Mouse (Mus musculus) embryonic facial prominence, embryonic 15.5 days (tissue): ENCODE measurements at regions not wholly inside any gene's neighbourhood (a gene's known extent, or its start where the extent isn't known, plus 50 kb on each side); places are given as distances from the start of the nearest gene placed in this dataset.
"Not testable (repeated sequence)": the region's sequence is repeated elsewhere in the genome, so short reads cannot be mapped to it uniquely, and the experiment has no call there.

Source experiments
- ATAC-seq: fragments of 200-750 bp; cut with Nextera tagmentation; 2 replicates; pipeline ENCODE4 v1.8.0; 2017; ENCODE audit warnings: low read depth, moderate TSS enrichment; ENCODE audit not compliant: insufficient number of reproducible peaks, low FRiP score, low TSS enrichment
- H3K27ac ChIP-seq: fragments of 300-500 bp; sonication (generic); replicated peaks from 2 replicates; pipeline ENCODE4 v1.5.1; 2015; ENCODE audit warnings: mild to moderate bottlenecking, inconsistent platforms
- H3K27me3 ChIP-seq: fragments of 300-500 bp; sonication (generic); 2 replicates; pipeline ENCODE4 v1.6.1; 2015; ENCODE audit warnings: inconsistent platforms
- H3K36me3 ChIP-seq: fragments of 300-500 bp; sonication (generic); 2 replicates; pipeline ENCODE4 v1.6.1; 2015; ENCODE audit warnings: mild to moderate bottlenecking, inconsistent platforms
- H3K4me1 ChIP-seq: fragments of 300-500 bp; sonication (generic); 2 replicates; pipeline ENCODE4 v1.6.1; 2015; ENCODE audit warnings: inconsistent platforms
- H3K4me2 ChIP-seq: fragments of 300-500 bp; sonication (generic); replicated peaks from 2 replicates; pipeline ENCODE4 v1.6.1; 2015; ENCODE audit warnings: mild to moderate bottlenecking, inconsistent platforms
- H3K4me3 ChIP-seq: fragments of 300-500 bp; sonication (generic); replicated peaks from 2 replicates; pipeline ENCODE4 v1.5.1; 2015; ENCODE audit warnings: mild to moderate bottlenecking, inconsistent platforms
- H3K9ac ChIP-seq: fragments of 300-500 bp; sonication (generic); 2 replicates; pipeline ENCODE4 v1.6.1; 2015; ENCODE audit warnings: inconsistent platforms
- H3K9me3 ChIP-seq: fragments of 300-500 bp; sonication (generic); replicated peaks from 2 replicates; pipeline ENCODE4 v1.6.1; 2016; ENCODE audit warnings: inconsistent platforms
- WGBS: fragments of 180-500 bp; shearing (Covaris S2); methylation state at CpG from one replicate; pipeline ENCODE4 v1.1.7; 2015; 5-methylcytosine and 5-hydroxymethylcytosine counted together

DNA sequence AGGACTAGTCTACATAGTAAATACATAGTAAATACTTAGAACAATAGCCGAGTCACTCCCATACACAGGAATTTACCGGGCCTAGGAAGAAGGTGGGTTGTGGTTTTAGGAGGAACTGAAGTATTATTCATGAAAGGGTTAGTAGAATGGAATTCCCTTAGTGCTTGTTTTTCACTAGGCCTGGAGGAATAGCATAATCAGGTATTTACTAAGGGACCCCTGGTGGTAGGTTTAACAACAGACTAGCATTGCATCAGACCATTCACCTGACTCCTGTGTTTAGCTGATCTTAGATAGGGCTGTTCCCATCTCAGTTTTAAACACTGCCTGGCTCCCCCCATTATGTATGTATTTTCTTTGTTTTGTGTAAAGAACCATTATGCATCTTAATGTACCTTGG lies 339.0 kb downstream of the Dync2h1 start:
- H3K4me3 ChIP-seq, H3K9ac ChIP-seq, H3K9me3 ChIP-seq, H3K36me3 ChIP-seq, H3K4me2 ChIP-seq, H3K4me1 ChIP-seq, H3K27ac ChIP-seq, H3K27me3 ChIP-seq, ATAC-seq: not testable (repeated sequence)
- 78% methylated on average over 2 of the region's 2 CpGs for WGBS

GRCm38 (mm10) chr9:6834936-6835335 lies 349.3 kb downstream of the Dync2h1 start:
- H3K9ac ChIP-seq: not testable (repeated sequence)

DNA sequence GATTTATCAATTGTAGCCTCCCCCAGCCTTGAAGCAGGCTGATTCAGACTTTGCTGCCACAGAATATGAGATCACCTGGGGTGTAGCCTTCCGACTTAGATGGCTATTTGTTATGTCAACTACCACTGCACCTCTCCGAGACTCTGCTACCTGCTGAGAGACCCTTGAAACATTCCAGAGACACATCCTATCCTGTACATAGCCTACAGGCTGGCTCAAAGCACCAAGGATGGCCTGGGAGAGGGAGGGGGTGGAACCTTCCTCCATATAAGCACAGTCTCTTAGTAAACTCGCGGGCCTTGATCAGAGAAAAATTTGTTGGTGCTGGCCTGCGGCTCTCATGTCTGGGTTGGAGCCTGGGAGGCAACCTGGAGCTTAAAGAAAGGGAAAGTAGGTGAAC lies 349.8 kb downstream of the Dync2h1 start:
- ATAC-seq: no peak
- Histone ChIP-seq H3K9me3 (no peaks in the 10 kb centered on the region), H3K27me3 (no peaks in the 10 kb centered on the region), H3K9ac (no peak overlapping the region), H3K27ac (no peak overlapping the region), H3K4me3 (no peak overlapping the region), H3K4me1 (no peaks in the 10 kb centered on the region), H3K4me2 (no peak overlapping the region), H3K36me3 (no peaks in the 10 kb centered on the region)
- WGBS: 54% methylated on average over 5 of the region's 5 CpGs

More at GRCm38 (mm10) chr9:6834936-6835335, 349.3 kb downstream of the Dync2h1 start:
- not testable (repeated sequence) for H3K9me3 ChIP-seq, ATAC-seq, H3K36me3 ChIP-seq, H3K4me2 ChIP-seq, H3K4me1 ChIP-seq, H3K27me3 ChIP-seq, H3K4me3 ChIP-seq, H3K27ac ChIP-seq
- WGBS: 69% methylated on average over 5 of the region's 5 CpGs

DNA sequence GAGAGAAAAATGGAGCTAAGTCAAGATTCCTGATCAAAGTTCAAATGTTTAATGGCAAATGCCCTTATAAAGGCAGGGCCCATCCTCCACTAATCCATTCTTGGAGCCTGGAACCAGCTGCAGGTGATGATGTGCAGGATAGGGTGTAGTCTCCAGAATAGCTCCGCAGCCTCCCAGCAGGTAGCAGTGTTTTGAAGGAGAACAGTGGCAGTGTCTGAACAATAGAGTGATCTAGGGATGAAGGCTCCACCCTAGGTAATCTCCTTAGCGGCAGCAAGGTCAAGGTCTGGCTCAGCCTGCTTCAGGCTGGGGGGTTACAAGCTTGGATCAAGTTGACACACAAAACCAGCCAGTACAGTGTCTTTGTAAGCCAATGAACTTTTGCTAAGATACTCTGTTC lies 351.4 kb downstream of the Dync2h1 start:
- H3K9ac ChIP-seq: no peak overlapping the region
- H3K4me1 ChIP-seq: no peaks in the 10 kb centered on the region
- no peaks in the 10 kb centered on the region for H3K27me3 ChIP-seq
- no peak overlapping the region for H3K27ac ChIP-seq
- H3K4me3 ChIP-seq: no peak overlapping the region
- H3K9me3 ChIP-seq: no peaks in the 10 kb centered on the region
- no peak for ATAC-seq
- no peaks in the 10 kb centered on the region for H3K36me3 ChIP-seq
- 49% methylated on average over 2 of the region's 2 CpGs for WGBS
- no peak overlapping the region for H3K4me2 ChIP-seq

- WGBS: 64% methylated on average over 6 of the region's 6 CpGs
- H3K27me3 ChIP-seq, H3K4me1 ChIP-seq, ATAC-seq, H3K9me3 ChIP-seq, H3K27ac ChIP-seq, H3K4me3 ChIP-seq, H3K9ac ChIP-seq, H3K4me2 ChIP-seq, H3K36me3 ChIP-seq: not testable (repeated sequence)
Observed at GRCm38 (mm10) chr9:6831642-6832041, 352.6 kb downstream of the Dync2h1 start.

DNA sequence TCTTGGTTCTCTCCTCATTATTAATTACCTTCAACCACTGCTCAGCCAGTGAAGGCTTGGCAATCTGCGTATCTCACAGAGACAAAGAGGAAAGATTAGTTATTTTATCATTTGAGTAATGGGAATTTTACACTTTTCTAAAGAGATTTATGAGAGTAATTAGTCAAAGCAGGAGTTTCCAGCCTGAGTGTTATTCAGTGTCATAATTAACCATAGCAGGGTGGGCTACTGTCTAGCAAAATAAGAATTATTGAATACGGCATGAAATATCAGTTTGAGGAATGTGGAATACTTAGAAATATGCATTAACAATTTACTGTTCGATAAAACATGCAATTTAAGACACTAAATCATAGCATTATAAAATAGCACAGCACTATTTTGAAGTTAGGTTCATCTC lies 357.7 kb downstream of the Dync2h1 start:
- 83% methylated on average over 3 of the region's 3 CpGs for WGBS
- Histone ChIP-seq H3K36me3 (no peaks in the 10 kb centered on the region), H3K27ac (no peak overlapping the region)

DNA sequence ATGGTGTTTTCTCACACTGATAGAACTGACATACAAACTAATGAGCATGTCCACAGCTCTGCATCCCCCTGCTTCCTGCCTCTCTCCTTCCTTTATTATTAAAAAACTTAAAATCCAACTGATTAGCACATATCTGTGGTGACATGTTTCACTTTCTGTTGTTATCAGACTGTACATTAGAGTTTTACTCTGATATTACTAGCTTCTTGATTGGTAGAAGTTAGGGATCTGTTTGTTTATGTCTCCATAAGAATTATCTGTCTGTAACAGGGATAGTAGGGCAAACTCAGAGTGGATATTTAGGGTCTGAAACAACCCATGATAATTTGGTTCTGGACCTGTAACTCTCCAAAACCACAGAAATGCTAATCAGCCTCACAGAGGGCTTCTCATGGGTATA lies 358.6 kb downstream of the Dync2h1 start:
- H3K9ac ChIP-seq: no peak overlapping the region
- no peak for ATAC-seq
- H3K4me2 ChIP-seq: no peak overlapping the region
- no peaks in the 10 kb centered on the region for H3K4me1 ChIP-seq
- H3K9me3 ChIP-seq: no peaks in the 10 kb centered on the region
- no peak overlapping the region for H3K27ac ChIP-seq
- H3K27me3 ChIP-seq: no peaks in the 10 kb centered on the region
- H3K4me3 ChIP-seq: no peak overlapping the region
- no peaks in the 10 kb centered on the region for H3K36me3 ChIP-seq

More for the DNA sequence above, 357.7 kb downstream of the Dync2h1 start:
- no peak for ATAC-seq
- Histone ChIP-seq H3K4me3 (no peak overlapping the region), H3K4me1 (no peaks in the 10 kb centered on the region), H3K4me2 (no peak overlapping the region), H3K9me3 (no peaks in the 10 kb centered on the region), H3K27me3 (no peaks in the 10 kb centered on the region), H3K9ac (no peak overlapping the region)

DNA sequence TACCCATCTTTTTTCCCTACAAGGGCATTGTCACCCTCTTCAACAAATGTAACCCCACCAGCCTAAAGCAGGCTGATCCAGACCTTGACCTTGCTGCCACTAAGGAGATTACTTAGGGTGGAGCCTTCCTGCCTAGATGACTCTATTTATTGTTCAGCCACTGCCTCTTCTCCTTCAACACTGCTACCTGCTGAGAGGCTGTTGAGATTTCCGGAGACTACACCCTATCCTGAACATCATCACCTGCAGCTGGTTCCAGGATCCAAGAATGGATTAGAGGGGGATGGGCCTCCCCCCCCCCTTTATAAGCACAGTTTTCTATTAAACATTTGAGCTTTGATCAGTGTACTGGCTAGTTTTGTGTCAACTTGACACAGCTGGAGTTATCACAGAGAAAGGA lies 360.3 kb downstream of the Dync2h1 start:
- H3K27ac ChIP-seq, H3K4me2 ChIP-seq, H3K4me1 ChIP-seq, H3K9ac ChIP-seq, H3K4me3 ChIP-seq, H3K36me3 ChIP-seq, ATAC-seq, H3K9me3 ChIP-seq, H3K27me3 ChIP-seq: not testable (repeated sequence)
- 86% methylated on average over 1 of the region's 1 CpGs for WGBS

- no peaks in the 10 kb centered on the region for H3K4me1 ChIP-seq
- H3K4me3 ChIP-seq: no peak overlapping the region
- H3K9me3 ChIP-seq: no peaks in the 10 kb centered on the region
- H3K9ac ChIP-seq: no peak overlapping the region
- no peak for ATAC-seq
- no peaks in the 10 kb centered on the region for H3K36me3 ChIP-seq
- no peak overlapping the region for H3K27ac ChIP-seq
- H3K4me2 ChIP-seq: no peak overlapping the region
- no peaks in the 10 kb centered on the region for H3K27me3 ChIP-seq
- WGBS: 61% methylated on average over 1 of the region's 1 CpGs
Observed at GRCm38 (mm10) chr9:6823536-6823935, 360.7 kb downstream of the Dync2h1 start.

DNA sequence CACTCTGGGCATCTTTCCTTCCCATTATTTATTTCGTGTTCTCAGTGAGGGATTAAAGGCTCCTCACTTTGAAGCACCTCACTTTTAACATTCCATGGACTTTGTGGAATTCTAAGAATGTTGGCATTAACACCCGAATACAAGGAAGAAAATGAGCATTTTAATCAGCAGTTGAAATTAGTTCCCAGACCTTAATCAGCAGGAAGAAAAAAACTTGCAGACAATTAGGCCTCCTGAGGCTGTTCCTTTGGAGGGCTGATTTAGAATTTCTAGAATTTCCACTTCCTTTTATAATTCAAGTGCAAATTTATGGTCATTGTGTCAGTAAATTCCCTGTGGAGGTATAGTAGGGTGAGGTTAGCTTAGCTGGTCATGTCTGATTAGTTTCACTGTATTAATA lies 407.6 kb downstream of the Dync2h1 start:
- no peaks in the 10 kb centered on the region for H3K4me1 ChIP-seq
- 25% methylated on average over 2 of the region's 2 CpGs for WGBS
- H3K27me3 ChIP-seq: no peaks in the 10 kb centered on the region
- H3K36me3 ChIP-seq: no peaks in the 10 kb centered on the region
- H3K27ac ChIP-seq: no peak overlapping the region
- ATAC-seq: no peak
- no peak overlapping the region for H3K9ac ChIP-seq
- no peak overlapping the region for H3K4me3 ChIP-seq
- no peak overlapping the region for H3K4me2 ChIP-seq
- no peaks in the 10 kb centered on the region for H3K9me3 ChIP-seq

- 90% methylated on average over 1 of the region's 1 CpGs for whole genome bisulfite sequencing
- ATAC-seq: no peak
- H3K36me3 ChIP-seq: no peaks in the 10 kb centered on the region
- H3K4me2 ChIP-seq: no peak overlapping the region
- no peaks in the 10 kb centered on the region for H3K27me3 ChIP-seq
- H3K9me3 ChIP-seq: no peaks in the 10 kb centered on the region
- H3K27ac ChIP-seq: no peak overlapping the region
- no peaks in the 10 kb centered on the region for H3K4me1 ChIP-seq
- no peak overlapping the region for H3K9ac ChIP-seq
- H3K4me3 ChIP-seq: no peak overlapping the region
Observed at GRCm38 (mm10) chr9:6741478-6741877, 442.8 kb downstream of the Dync2h1 start.

DNA sequence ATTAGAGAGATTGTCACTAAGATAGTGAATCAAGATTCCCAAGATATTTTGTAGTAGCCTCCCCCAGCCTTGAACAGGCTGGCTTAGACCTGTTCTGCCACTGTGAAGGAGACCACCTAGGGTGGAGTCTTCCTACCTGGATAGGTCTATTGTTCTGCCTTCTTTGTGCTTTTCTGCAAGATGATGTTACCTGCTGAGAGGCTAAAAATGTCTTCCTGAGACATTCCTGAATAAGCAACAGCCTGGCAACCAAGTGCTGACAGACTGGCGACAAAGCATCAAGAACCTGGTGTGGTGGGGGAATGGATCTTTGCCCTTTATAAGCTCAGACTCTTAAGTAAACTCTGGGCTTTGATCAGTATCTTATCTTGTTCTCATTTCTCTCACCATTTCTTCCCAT lies 447.8 kb downstream of the Dync2h1 start:
- H3K4me2 ChIP-seq: no peak overlapping the region
- H3K4me3 ChIP-seq: no peak overlapping the region
- H3K36me3 ChIP-seq: no peaks in the 10 kb centered on the region
- H3K9ac ChIP-seq: no peak overlapping the region
- H3K27me3 ChIP-seq: no peaks in the 10 kb centered on the region
- no peak overlapping the region for H3K27ac ChIP-seq
- no peaks in the 10 kb centered on the region for H3K4me1 ChIP-seq
- no peaks in the 10 kb centered on the region for H3K9me3 ChIP-seq
- 60% methylated on average over 1 of the region's 1 CpGs for WGBS
- ATAC-seq: no peak
